Mouse (Mus musculus): Measurements from ENCODE around the gene Olfr1395. TPM values are rescaled to one million over a fixed set of nuclear protein-coding genes. Genes with fewer than 3 reads are reported as not detected.

Gene Olfr1395
- polyA plus RNA-seq, 1 experiment from 2014 or later, result not detected

DNA sequence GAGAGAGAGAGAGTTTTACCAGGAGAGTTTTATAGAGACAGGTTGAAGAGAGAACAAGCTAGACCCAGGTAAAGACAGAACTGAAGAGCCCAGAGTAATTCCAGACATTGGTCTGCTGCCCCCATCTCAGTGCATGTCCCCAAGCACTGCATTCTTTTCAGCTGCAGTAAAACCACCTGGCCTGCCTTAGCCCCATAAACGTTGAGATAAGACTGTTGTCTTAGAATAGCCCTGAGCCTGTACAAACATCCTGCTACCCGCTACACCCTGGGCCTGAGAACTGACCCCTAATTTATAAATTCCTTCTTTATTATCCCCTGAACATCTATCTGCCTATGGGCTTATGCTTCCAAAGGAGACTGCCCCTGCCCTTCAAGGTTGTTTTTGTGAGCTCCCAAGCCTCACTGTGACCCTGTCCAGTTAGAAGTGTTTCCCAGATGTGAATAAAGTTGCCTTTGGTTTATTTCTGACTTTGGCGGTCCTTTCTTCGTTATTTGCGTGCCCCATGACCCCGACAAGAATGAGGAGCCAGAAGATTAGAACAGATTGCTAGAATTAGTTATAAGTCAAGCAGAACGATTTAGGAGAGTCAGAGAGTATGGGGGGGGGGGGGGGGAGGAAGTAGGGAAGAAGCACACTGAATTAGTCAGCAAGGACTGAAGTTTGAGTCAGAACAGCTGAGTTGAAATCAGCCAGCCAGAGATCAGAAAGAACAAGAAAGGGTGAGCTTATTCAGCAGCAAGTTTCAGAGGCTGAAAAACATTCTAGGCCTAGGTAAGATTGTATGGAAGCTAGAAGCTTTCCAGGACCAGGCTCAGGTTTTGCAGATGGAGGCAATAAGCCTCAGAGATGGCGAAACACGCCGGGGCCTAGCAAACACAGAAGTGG, 34.2 kb upstream of the Olfr1395 start:
- H3K27me3 ChIP-seq (ENCODE audit: control insufficient read depth, insufficient read depth, low read length), result no peaks in the 10 kb centered on the region
- H3K4me2 ChIP-seq (replicated peaks; ENCODE audit: low read depth, low read length), result no peak overlapping the region
- no peak overlapping the region for H3K4me3 ChIP-seq (ENCODE audit: low read length)
- no peaks in the 10 kb centered on the region for H3K36me3 ChIP-seq (ENCODE audit: control insufficient read depth, insufficient read depth, low read length)
- H3K9ac ChIP-seq (ENCODE audit: low read depth, low read length), result no peak overlapping the region
- 49% methylated on average over 10 of the region's 10 CpGs for WGBS
- no peak overlapping the region for H3K27ac ChIP-seq (ENCODE audit: low read depth, low read length)
- ATAC-seq (ENCODE audit: low FRiP score, low TSS enrichment), result no peak
- no peaks in the 10 kb centered on the region for H3K9me3 ChIP-seq (ENCODE audit: control insufficient read depth, low read length)
- H3K4me1 ChIP-seq (ENCODE audit: control insufficient read depth, insufficient read depth, low read length), result 0 out of 2 replicates have a peak, but pooled peaks cover 3% of the 10 kb centered on the region

DNA sequence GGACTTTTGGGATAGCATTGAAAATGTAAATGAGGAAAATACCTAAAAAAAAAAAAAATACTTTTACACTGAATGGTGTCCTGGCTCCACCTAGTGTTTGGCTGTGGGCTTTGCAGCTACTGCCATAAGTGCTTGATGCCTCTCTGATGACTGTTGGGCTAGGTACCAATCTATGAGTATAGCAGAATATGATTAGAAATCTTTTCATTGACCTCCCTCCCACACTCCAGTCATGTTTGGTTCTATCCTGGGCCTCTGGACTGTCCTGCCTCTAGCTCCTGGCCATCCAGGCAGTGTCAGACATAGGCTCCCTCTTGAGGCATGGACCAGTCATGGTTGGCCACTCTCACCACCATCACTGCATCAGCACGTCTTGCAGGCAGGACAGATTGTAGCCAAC, 33.2 kb upstream of the Olfr1395 start:
- no peak overlapping the region for H3K27ac ChIP-seq (ENCODE audit: low read depth, low read length)
- H3K4me1 ChIP-seq (ENCODE audit: control insufficient read depth, insufficient read depth, low read length), result no peaks in the 10 kb centered on the region
- 36% methylated on average over 1 of the region's 1 CpGs for WGBS
- H3K9me3 ChIP-seq (ENCODE audit: control insufficient read depth, low read length), result no peaks in the 10 kb centered on the region
- H3K36me3 ChIP-seq (ENCODE audit: control insufficient read depth, insufficient read depth, low read length), result no peaks in the 10 kb centered on the region
- H3K27me3 ChIP-seq (ENCODE audit: control insufficient read depth, insufficient read depth, low read length), result no peaks in the 10 kb centered on the region
- no peak overlapping the region for H3K4me2 ChIP-seq (replicated peaks; ENCODE audit: low read depth, low read length)
- no peak for ATAC-seq (ENCODE audit: low FRiP score, low TSS enrichment)
- H3K4me3 ChIP-seq (ENCODE audit: low read length), result no peak overlapping the region
- H3K9ac ChIP-seq (ENCODE audit: low read depth, low read length), result no peak overlapping the region

DNA sequence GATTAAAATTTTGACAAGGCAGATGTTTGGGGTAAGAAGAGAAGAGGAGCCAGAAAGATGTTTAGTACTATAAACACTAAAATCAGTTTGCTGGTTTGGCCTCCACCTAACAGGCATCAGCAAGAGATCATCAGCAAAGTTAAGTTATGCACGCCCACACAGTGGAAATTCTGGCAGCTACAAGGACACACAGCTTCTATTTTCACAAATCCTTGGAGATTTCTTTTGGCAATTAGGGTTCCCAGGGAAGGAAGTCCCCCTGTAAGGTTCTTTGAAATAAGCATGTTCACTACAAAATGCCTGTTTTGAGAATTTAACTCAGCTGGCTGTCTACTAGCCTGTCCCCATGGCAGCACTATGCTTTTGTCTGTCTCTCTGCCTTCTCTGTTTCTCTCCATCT, 31.1 kb upstream of the Olfr1395 start:
- H3K9ac ChIP-seq (ENCODE audit: low read depth, low read length), result no peak overlapping the region
- H3K27me3 ChIP-seq (ENCODE audit: control insufficient read depth, insufficient read depth, low read length), result no peaks in the 10 kb centered on the region
- H3K4me1 ChIP-seq (ENCODE audit: control insufficient read depth, insufficient read depth, low read length), result no peaks in the 10 kb centered on the region
- H3K4me2 ChIP-seq (replicated peaks; ENCODE audit: low read depth, low read length), result no peak overlapping the region
- 60% methylated on average over 1 of the region's 1 CpGs for WGBS
- no peak for ATAC-seq (ENCODE audit: low FRiP score, low TSS enrichment)
- H3K36me3 ChIP-seq (ENCODE audit: control insufficient read depth, insufficient read depth, low read length), result no peaks in the 10 kb centered on the region
- H3K9me3 ChIP-seq (ENCODE audit: control insufficient read depth, low read length), result no peaks in the 10 kb centered on the region
- H3K4me3 ChIP-seq (ENCODE audit: low read length), result no peak overlapping the region
- no peak overlapping the region for H3K27ac ChIP-seq (ENCODE audit: low read depth, low read length)

DNA sequence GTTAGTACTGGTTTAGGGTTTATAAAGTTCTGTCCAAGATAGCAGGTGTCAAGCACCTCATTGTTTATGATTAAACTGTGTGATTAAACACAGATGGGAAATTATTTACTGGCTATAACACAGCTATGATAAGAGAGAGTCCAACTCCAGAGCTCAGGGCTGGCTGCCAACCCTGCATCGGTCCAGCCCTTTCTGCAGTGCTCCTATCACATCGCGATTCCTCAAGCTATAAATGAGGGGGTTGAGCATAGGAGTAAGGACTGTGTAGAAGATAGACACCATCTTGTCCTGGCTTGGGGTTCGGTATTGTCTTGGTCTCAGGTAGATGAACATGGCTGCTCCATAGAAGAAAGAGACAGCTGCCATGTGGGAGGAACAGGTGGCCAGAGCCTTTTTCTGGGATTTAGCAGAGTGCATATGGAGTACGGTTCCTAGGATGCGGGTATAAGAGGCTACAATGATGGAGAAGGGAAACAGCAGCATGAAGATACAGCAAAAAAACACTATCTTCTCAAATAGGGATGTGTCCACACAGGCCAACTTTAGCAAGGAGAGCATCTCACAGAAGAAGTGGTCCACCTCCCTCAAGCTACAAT, 29.4 kb upstream of the Olfr1395 start:
- 81% methylated on average over 6 of the region's 6 CpGs for WGBS

DNA sequence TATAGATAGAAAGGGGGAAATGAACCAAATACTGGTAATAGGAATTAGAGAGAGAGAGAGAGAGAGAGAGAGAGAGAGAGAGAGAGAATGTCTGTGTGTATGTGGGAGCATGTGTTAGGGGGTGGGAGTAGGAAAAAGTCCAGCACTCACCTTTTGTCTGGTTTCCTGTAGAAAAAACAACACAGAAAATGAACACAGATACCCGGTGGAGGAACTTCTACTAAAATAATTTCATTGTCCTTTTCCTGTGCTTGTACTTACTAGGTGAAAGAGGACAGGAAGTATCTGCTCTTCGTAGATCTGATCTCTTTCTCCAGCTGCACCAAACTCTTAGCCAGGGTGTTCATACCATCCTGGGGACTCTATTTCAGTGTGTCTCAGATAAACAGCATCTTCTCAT, 27.9 kb upstream of the Olfr1395 start:
- no peak overlapping the region for H3K27ac ChIP-seq (ENCODE audit: low read depth, low read length)
- no peak for ATAC-seq (ENCODE audit: low FRiP score, low TSS enrichment)
- H3K4me3 ChIP-seq (ENCODE audit: low read length), result no peak overlapping the region
- H3K36me3 ChIP-seq (ENCODE audit: control insufficient read depth, insufficient read depth, low read length), result no peaks in the 10 kb centered on the region
- no peaks in the 10 kb centered on the region for H3K27me3 ChIP-seq (ENCODE audit: control insufficient read depth, insufficient read depth, low read length)
- WGBS, result 69% methylated on average over 2 of the region's 2 CpGs
- no peak overlapping the region for H3K4me2 ChIP-seq (replicated peaks; ENCODE audit: low read depth, low read length)
- H3K9ac ChIP-seq (ENCODE audit: low read depth, low read length), result no peak overlapping the region
- no peaks in the 10 kb centered on the region for H3K4me1 ChIP-seq (ENCODE audit: control insufficient read depth, insufficient read depth, low read length)
- H3K9me3 ChIP-seq (ENCODE audit: control insufficient read depth, low read length), result no peaks in the 10 kb centered on the region

More for the DNA sequence above, 29.4 kb upstream of the Olfr1395 start:
- Histone ChIP-seq H3K4me3 (ENCODE audit: low read length) (no peak overlapping the region), H3K9ac (ENCODE audit: low read depth, low read length) (no peak overlapping the region), H3K27me3 (ENCODE audit: control insufficient read depth, insufficient read depth, low read length) (no peaks in the 10 kb centered on the region), H3K27ac (ENCODE audit: low read depth, low read length) (no peak overlapping the region), H3K9me3 (ENCODE audit: control insufficient read depth, low read length) (no peaks in the 10 kb centered on the region), H3K36me3 (ENCODE audit: control insufficient read depth, insufficient read depth, low read length) (no peaks in the 10 kb centered on the region), H3K4me1 (ENCODE audit: control insufficient read depth, insufficient read depth, low read length) (no peaks in the 10 kb centered on the region), H3K4me2 (replicated peaks; ENCODE audit: low read depth, low read length) (no peak overlapping the region)
- ATAC-seq (ENCODE audit: low FRiP score, low TSS enrichment), result no peak

DNA sequence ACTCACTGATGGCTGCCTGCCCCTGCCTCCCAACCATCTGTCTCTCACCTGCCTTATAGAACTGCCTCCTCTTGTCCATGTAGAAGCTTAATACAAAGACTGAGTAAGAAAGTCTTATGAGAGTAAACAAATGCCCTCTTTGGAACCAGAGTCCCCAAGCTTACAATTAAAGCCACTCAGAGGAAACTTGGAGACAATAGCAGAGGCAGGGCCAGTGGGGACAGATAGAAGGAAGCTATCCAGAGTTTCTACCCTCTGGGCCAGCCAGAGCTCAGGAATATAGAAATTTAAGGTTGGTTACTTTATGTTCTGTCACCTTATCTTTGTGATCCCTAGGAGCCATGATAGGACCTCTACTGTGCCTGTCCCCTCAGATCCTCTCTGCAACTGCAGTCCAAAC, 27.3 kb upstream of the Olfr1395 start, which contains the start of gene Olfr1396:
Gene Olfr1396, minus strand, starts transcription at position 101 of the 400 bp plus-strand sequence.
- Histone ChIP-seq H3K36me3 (ENCODE audit: control insufficient read depth, insufficient read depth, low read length) (no peaks in the 10 kb centered on the region), H3K4me3 (ENCODE audit: low read length) (no peak within 1 kb of the TSS), H3K4me1 (ENCODE audit: control insufficient read depth, insufficient read depth, low read length) (no peaks in the 10 kb centered on the region), H3K9me3 (ENCODE audit: control insufficient read depth, low read length) (no peaks in the 10 kb centered on the region), H3K4me2 (replicated peaks; ENCODE audit: low read depth, low read length) (no peak within 1 kb of the TSS), H3K9ac (ENCODE audit: low read depth, low read length) (no peak within 1 kb of the TSS), H3K27me3 (ENCODE audit: control insufficient read depth, insufficient read depth, low read length) (no peaks in the 10 kb centered on the region), H3K27ac (ENCODE audit: low read depth, low read length) (no peak within 1 kb of the TSS)
- ATAC-seq (ENCODE audit: low FRiP score, low TSS enrichment), result no peak

DNA sequence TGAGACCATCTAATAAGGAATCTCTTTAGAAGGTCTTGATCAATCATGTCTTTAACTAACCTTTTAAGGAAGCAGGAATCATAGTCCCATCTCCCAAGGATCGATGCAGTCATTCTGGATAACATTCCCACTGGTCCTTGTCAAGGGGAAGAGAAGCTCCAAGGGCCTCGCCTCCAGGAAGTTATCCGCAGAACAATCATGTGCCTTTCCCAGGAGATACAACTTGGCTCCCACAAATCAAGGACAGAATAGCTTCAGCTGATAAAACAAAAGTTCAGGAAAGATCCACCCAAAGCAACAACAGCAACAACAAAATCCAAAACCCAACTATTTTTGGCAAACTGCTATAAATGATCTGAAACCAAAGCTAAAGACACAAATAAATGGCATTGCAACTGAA, 22.4 kb upstream of the Olfr1395 start:
- Histone ChIP-seq H3K27ac (ENCODE audit: low read depth, low read length) (no peak overlapping the region), H3K9me3 (ENCODE audit: control insufficient read depth, low read length) (no peaks in the 10 kb centered on the region), H3K27me3 (ENCODE audit: control insufficient read depth, insufficient read depth, low read length) (no peaks in the 10 kb centered on the region), H3K4me3 (ENCODE audit: low read length) (no peak overlapping the region), H3K4me1 (ENCODE audit: control insufficient read depth, insufficient read depth, low read length) (no peaks in the 10 kb centered on the region), H3K4me2 (replicated peaks; ENCODE audit: low read depth, low read length) (no peak overlapping the region), H3K36me3 (ENCODE audit: control insufficient read depth, insufficient read depth, low read length) (no peaks in the 10 kb centered on the region), H3K9ac (ENCODE audit: low read depth, low read length) (no peak overlapping the region)
- ATAC-seq (ENCODE audit: low FRiP score, low TSS enrichment), result no peak
- 84% methylated on average over 3 of the region's 3 CpGs for WGBS

DNA sequence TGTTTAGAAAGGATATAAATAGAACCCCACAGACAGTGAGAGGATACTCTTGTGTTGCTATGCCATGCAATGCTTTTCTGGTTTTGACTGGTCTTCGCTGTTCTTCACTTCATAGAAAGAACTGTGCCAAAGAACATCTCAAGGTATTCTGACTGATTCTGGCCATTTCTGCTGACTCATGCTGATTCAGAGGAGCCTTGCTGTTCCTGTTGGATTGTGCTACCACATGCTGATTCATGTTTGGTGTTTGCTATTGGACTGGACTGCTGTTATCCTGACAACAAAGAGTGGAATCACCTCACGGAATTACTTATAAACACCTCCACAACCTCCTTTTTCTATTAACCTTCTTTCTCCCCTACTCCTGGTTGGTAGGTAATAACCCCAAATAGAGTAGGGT, 17.9 kb upstream of the Olfr1395 start:
- no peak overlapping the region for H3K27ac ChIP-seq (ENCODE audit: low read depth, low read length)
- no peak for ATAC-seq (ENCODE audit: low FRiP score, low TSS enrichment)
- H3K4me3 ChIP-seq (ENCODE audit: low read length), result no peak overlapping the region
- H3K4me1 ChIP-seq (ENCODE audit: control insufficient read depth, insufficient read depth, low read length), result no peaks in the 10 kb centered on the region
- no peak overlapping the region for H3K4me2 ChIP-seq (replicated peaks; ENCODE audit: low read depth, low read length)
- no peaks in the 10 kb centered on the region for H3K36me3 ChIP-seq (ENCODE audit: control insufficient read depth, insufficient read depth, low read length)
- no peak overlapping the region for H3K9ac ChIP-seq (ENCODE audit: low read depth, low read length)
- H3K9me3 ChIP-seq (ENCODE audit: control insufficient read depth, low read length), result no peaks in the 10 kb centered on the region
- no peaks in the 10 kb centered on the region for H3K27me3 ChIP-seq (ENCODE audit: control insufficient read depth, insufficient read depth, low read length)
- WGBS, result 90% methylated on average over 2 of the region's 2 CpGs

DNA sequence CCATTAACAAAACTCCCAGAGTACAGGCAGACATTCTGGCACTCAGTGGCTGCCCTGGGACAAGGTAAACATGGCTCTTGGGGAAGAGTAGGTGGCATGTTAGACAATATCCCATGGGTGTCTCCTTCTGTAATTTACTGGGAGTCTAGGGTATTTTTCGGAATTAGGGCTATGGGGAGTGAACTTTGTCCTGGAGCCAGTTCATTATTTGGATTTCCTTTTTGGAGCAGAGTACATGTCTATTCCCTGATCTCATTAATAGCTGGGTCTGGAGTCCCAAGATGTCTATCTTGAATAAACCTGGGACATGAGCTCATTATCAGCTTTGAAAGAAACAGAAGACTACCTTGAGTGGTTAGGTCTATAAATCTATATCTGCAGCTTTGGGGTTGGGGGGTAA, 12.0 kb downstream of the Olfr1395 start, which contains the start of gene Olfr1394:
Gene Olfr1394, plus strand, starts transcription at position 301 of the 400 bp plus-strand sequence.
- Histone ChIP-seq H3K27me3 (ENCODE audit: control insufficient read depth, insufficient read depth, low read length) (no peaks in the 10 kb centered on the region), H3K4me1 (ENCODE audit: control insufficient read depth, insufficient read depth, low read length) (no peaks in the 10 kb centered on the region), H3K27ac (ENCODE audit: low read depth, low read length) (no peak within 1 kb of the TSS), H3K36me3 (ENCODE audit: control insufficient read depth, insufficient read depth, low read length) (no peaks in the 10 kb centered on the region), H3K4me2 (replicated peaks; ENCODE audit: low read depth, low read length) (no peak within 1 kb of the TSS), H3K4me3 (ENCODE audit: low read length) (no peak within 1 kb of the TSS), H3K9me3 (ENCODE audit: control insufficient read depth, low read length) (no peaks in the 10 kb centered on the region), H3K9ac (ENCODE audit: low read depth, low read length) (no peak within 1 kb of the TSS)
- 87% methylated on average over 1 of the region's 1 CpGs for WGBS
- ATAC-seq (ENCODE audit: low FRiP score, low TSS enrichment), result no peak

Data from kidney, embryonic 14.5 days (tissue).